Mouse (Mus musculus) MEL (cell line): Measurements from ENCODE around the gene Rims3. TPM values are rescaled to one million over a fixed set of nuclear protein-coding genes. Genes with fewer than 3 reads are reported as not detected.

Source experiments
- DNase-seq: peaks from one replicate; pipeline ENCODE4 v3.0.0; 2011; ENCODE audit warnings: low read depth, low spot score
- H3K27ac ChIP-seq: 2 replicates; pipeline ENCODE4 v1.5.1; 2012; ENCODE audit warnings: low read depth, mild to moderate bottlenecking, control low read depth, low read length, moderate library complexity; ENCODE audit not compliant: control insufficient read depth
- H3K27me3 ChIP-seq, 2 experiments: fragments of 150-350 bp in 1 of 2; sonication (generic) in 1 of 2; 2 replicates each; pipeline ENCODE4 v1.6.1; 2012; ENCODE audit warnings: low read length in 2 of 2, mild to moderate bottlenecking in 2 of 2, improper control_type of control experiment in 1 of 2, moderate library complexity in 1 of 2; ENCODE audit not compliant: insufficient read depth in 2 of 2, control insufficient read depth in 1 of 2
- H3K36me3 ChIP-seq, 2 experiments: 2 replicates each; pipeline ENCODE4 v1.6.1; 2012 to 2014; ENCODE audit warnings: low read length in 2 of 2, improper control_type of control experiment in 1 of 2, inconsistent platforms in 1 of 2, mild to moderate bottlenecking in 1 of 2; ENCODE audit not compliant: insufficient read depth in 2 of 2, control insufficient read depth in 1 of 2
- H3K4me1 ChIP-seq, 2 experiments: fragments of 150-350 bp in 1 of 2; sonication (generic) in 1 of 2; 2 replicates each; pipeline ENCODE4 v1.6.1; 2012; ENCODE audit warnings: low read length in 2 of 2, improper control_type of control experiment in 1 of 2, mild to moderate bottlenecking in 1 of 2; ENCODE audit not compliant: insufficient read depth in 2 of 2, control insufficient read depth in 1 of 2
- H3K4me3 ChIP-seq, 2 experiments: fragments of 150-350 bp in 1 of 2; sonication (generic) in 1 of 2; 2 replicates each; pipeline ENCODE4 v1.5.1; 2012; ENCODE audit warnings: low read depth in 2 of 2, low read length in 2 of 2, mild to moderate bottlenecking in 2 of 2, moderate library complexity in 2 of 2, control low read depth in 1 of 2, improper control_type of control experiment in 1 of 2; ENCODE audit not compliant: control insufficient read depth in 1 of 2, insufficient read depth in 1 of 2
- H3K79me2 ChIP-seq: 2 replicates; pipeline ENCODE4 v1.6.1; 2012; ENCODE audit warnings: mild to moderate bottlenecking, low read length, moderate library complexity; ENCODE audit not compliant: control insufficient read depth, poor library complexity, insufficient read depth
- H3K9ac ChIP-seq: 2 replicates; pipeline ENCODE4 v1.6.1; 2012; ENCODE audit warnings: low read depth, mild to moderate bottlenecking, control low read depth, low read length, moderate library complexity; ENCODE audit not compliant: control insufficient read depth, poor library complexity, severe bottlenecking
- H3K9me3 ChIP-seq: fragments of 150-350 bp; sonication (generic); replicated peaks from 2 replicates; pipeline ENCODE4 v1.6.1; 2012; ENCODE audit warnings: mild to moderate bottlenecking, low read length, improper control_type of control experiment, moderate library complexity; ENCODE audit not compliant: insufficient read depth
- E2F4 ChIP-seq: IDR thresholded peaks from 2 replicates; pipeline ENCODE4 v1.6.1; 2011; ENCODE audit warnings: low read depth, low read length, improper control_type of control experiment, borderline replicate concordance
- ELF1 ChIP-seq: IDR thresholded peaks from 2 replicates; pipeline ENCODE4 v1.6.1; 2014; ENCODE audit warnings: low read depth, mild to moderate bottlenecking, inconsistent platforms, low read length, improper control_type of control experiment, moderate library complexity
- GATA1 ChIP-seq: IDR thresholded peaks from 2 replicates; pipeline ENCODE4 v1.6.1; 2011; ENCODE audit warnings: low read depth, low read length, improper control_type of control experiment
- HCFC1 ChIP-seq: IDR thresholded peaks from 2 replicates; pipeline ENCODE4 v1.6.1; 2012; ENCODE audit warnings: low read depth, mild to moderate bottlenecking, inconsistent platforms, low read length, improper control_type of control experiment, moderate library complexity
- MEF2A ChIP-seq: IDR thresholded peaks from 2 replicates; pipeline ENCODE4 v1.6.1; 2014; ENCODE audit warnings: low read depth, mild to moderate bottlenecking, inconsistent platforms, low read length, improper control_type of control experiment; ENCODE audit not compliant: poor library complexity, insufficient replicate concordance, severe bottlenecking; ENCODE audit errors: extremely low read depth
- MYC ChIP-seq: IDR thresholded peaks from 2 replicates; pipeline ENCODE4 v1.6.1; 2011; ENCODE audit warnings: low read depth, mild to moderate bottlenecking, low read length, improper control_type of control experiment, moderate library complexity
- NELFE ChIP-seq: IDR thresholded peaks from 2 replicates; pipeline ENCODE4 v1.6.1; 2011; ENCODE audit warnings: low read depth, low read length, improper control_type of control experiment
- POLR2AphosphoS2 ChIP-seq: IDR thresholded peaks from 2 replicates; pipeline ENCODE4 v1.6.1; 2011; ENCODE audit warnings: low read length, improper control_type of control experiment
- RAD21 ChIP-seq: IDR thresholded peaks from 2 replicates; pipeline ENCODE4 v1.6.1; 2011; ENCODE audit warnings: mild to moderate bottlenecking, low read depth, low read length, improper control_type of control experiment
- SIN3A ChIP-seq: IDR thresholded peaks from 2 replicates; pipeline ENCODE4 v1.6.1; 2012; ENCODE audit warnings: low read length, improper control_type of control experiment, inconsistent platforms
- TCF12 ChIP-seq: IDR thresholded peaks from 2 replicates; pipeline ENCODE4 v1.6.1; 2014; ENCODE audit warnings: low read depth, mild to moderate bottlenecking, inconsistent platforms, low read length, improper control_type of control experiment, moderate library complexity
- UBTF ChIP-seq: IDR thresholded peaks from 2 replicates; pipeline ENCODE4 v1.6.1; 2012; ENCODE audit warnings: low read depth, mild to moderate bottlenecking, inconsistent platforms, low read length, improper control_type of control experiment, moderate library complexity, borderline replicate concordance; ENCODE audit not compliant: insufficient read depth
- USF2 ChIP-seq, 2 experiments: IDR thresholded peaks; 2 replicates each; pipeline ENCODE4 v1.6.1; 2011 to 2012; ENCODE audit warnings: improper control_type of control experiment in 2 of 2, low read length in 2 of 2, borderline replicate concordance in 1 of 2, inconsistent platforms in 1 of 2, low read depth in 1 of 2, mild to moderate bottlenecking in 1 of 2; ENCODE audit not compliant: insufficient read depth in 1 of 2
- ZMIZ1 ChIP-seq: IDR thresholded peaks from 2 replicates; pipeline ENCODE4 v1.6.1; 2012; ENCODE audit warnings: low read depth, mild to moderate bottlenecking, inconsistent platforms, low read length, improper control_type of control experiment, moderate library complexity
- polyA plus RNA-seq, 2 experiments: library from polyadenylated mRNA; stranded (reverse) in 1 of 2; unstranded in 1 of 2; fragments of >175 nt in 1 of 2; fragments of >200 nt in 1 of 2; gene quantifications; 2 replicates each; pipeline versions ENCODE4 v1.2.1 to v1.2.4; 2012; ENCODE audit warnings: low replicate concordance in 2 of 2, low read depth in 1 of 2; ENCODE audit not compliant: insufficient read length in 2 of 2, insufficient read depth in 1 of 2, missing spikeins in 1 of 2
- total RNA-seq: library from RNA; depleted of rRNA; stranded (reverse); fragments of 300-350 nt; gene quantifications from 2 replicates; pipeline ENCODE4 v1.2.3, GENCODE M21; 2012

The Rims3 gene
- total and polyA plus RNA-seq, 3 experiments, result 0.07 TPM; not detected in 2

DNA sequence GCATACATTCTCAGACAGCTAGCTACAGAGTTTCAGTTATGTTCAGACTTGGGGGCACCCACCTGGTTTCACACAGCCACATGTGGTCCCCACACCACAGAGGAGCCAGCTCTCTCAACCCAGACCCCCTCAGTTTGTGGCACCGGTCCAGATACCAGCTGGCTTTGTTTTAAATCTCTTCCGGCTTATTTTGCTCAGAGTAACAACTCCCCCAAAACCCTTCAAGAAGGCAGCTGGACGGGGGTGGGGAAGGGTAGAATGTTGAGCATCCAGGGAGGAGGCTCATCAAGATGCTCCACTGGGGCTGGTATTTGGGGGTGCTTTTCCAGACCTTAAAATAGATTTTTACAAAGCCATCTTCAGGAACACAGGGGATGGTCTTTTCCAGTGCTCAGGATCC is 24.1 kb downstream of the Rims3 start:
- no peak for TF ChIP-seq HCFC1
- TF ChIP-seq MEF2A, result no peak
- no peak for TF ChIP-seq UBTF
- TF ChIP-seq E2F4, result no peak
- TF ChIP-seq ZMIZ1, result no peak
- TF ChIP-seq NELFE, result no peak
- TF ChIP-seq GATA1, result no peak
- TF ChIP-seq RAD21, result no peak
- TF ChIP-seq ELF1, result no peak
- no peak for TF ChIP-seq SIN3A

DNA sequence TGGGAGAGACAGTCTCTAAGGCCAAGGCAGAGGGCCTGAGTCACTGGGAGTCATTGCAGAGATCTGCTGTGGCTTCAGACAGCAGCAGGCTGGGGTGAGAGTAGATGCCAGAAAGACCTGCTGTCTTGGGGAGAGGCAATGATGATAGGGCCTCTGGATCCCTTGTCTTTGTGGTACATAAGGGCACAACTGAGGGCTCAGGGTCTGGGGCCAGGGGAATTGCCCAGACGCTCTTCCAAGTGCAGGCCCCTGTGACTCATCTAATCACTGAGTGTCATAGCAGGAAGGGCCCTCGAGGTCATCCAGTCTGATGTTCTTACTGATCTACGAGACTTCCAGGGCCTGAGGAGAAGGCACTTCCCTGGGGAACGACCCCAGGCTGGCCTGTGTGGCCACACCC is 24.8 kb downstream of the Rims3 start:
- no peaks in the 10 kb centered on the region for H3K79me2 ChIP-seq
- no peak overlapping the region for H3K4me3 ChIP-seq
- peaks cover 0 to 5% of the 10 kb centered on the region in 2 experiments; a peak in 1 of 4 replicates for H3K36me3 ChIP-seq
- no peak for DNase-seq
- no peak overlapping the region for H3K9ac ChIP-seq
- H3K27ac ChIP-seq, result no peak overlapping the region
- H3K4me1 ChIP-seq, result peaks cover 0 to 8% of the 10 kb centered on the region in 2 experiments; a peak in 2 of 4 replicates
- no peak for TF ChIP-seq MYC
- TF ChIP-seq ZMIZ1, result no peak
- TF ChIP-seq TCF12, result no peak
- TF ChIP-seq POLR2AphosphoS2, result no peak
- TF ChIP-seq SIN3A, result no peak
- TF ChIP-seq USF2 (IDR thresholded peaks at IDR 0.05; ENCODE audit: borderline replicate concordance in 1 of 2, insufficient read depth in 1 of 2, low read depth in 1 of 2, low read length in 2 of 2), result no peak
- no peak for TF ChIP-seq ELF1
- H3K9me3 ChIP-seq, result no peaks in the 10 kb centered on the region
- peaks cover 0 to 3% of the 10 kb centered on the region in 2 experiments; a peak in 2 of 4 replicates for H3K27me3 ChIP-seq

More for the DNA sequence above, 24.1 kb downstream of the Rims3 start:
- H3K27ac ChIP-seq, result no peak overlapping the region
- peaks cover 5% of the 10 kb centered on the region in 2 experiments for H3K27me3 ChIP-seq
- no peak overlapping the region for H3K9ac ChIP-seq
- H3K36me3 ChIP-seq, result peaks cover 0 to 5% of the 10 kb centered on the region in 2 experiments; a peak in 1 of 4 replicates
- no peak for DNase-seq
- H3K9me3 ChIP-seq, result no peaks in the 10 kb centered on the region
- H3K4me3 ChIP-seq, result no peak overlapping the region
- H3K79me2 ChIP-seq, result no peaks in the 10 kb centered on the region
- H3K4me1 ChIP-seq, result peaks cover 0 to 8% of the 10 kb centered on the region in 2 experiments; a peak in 2 of 4 replicates
